Mouse (Mus musculus): ENCODE measurements around the gene Olfr1230.

The Olfr1230 gene

GRCm38 (mm10) chr2:89297168-89297567 is at the start of gene Olfr1230:
Olfr1230 (minus strand) TSS chr2:89297268.
- no peak for DNase-seq

GRCm38 (mm10) chr2:89342298-89342697 is 45.2 kb upstream of the Olfr1230 start, which contains the start of gene Olfr1233:
Olfr1233 (minus strand) TSS chr2:89342398.
- DNase-seq = no peak

- no peak for DNase-seq
These were observed 32.5 kb upstream of the Olfr1230 start, which contains the start of gene Olfr1232 for GRCm38 (mm10) chr2:89329575-89329974. Olfr1232 (minus strand) TSS chr2:89329675.

- DNase-seq = no peak
These were observed 9.9 kb upstream of the Olfr1230 start, which contains the start of gene Olfr1231 for GRCm38 (mm10) chr2:89306974-89307373. Olfr1231 (minus strand) TSS chr2:89307074.

GRCm38 (mm10) chr2:89287914-89288313 is 9.2 kb downstream of the Olfr1230 start, which contains the start of gene Olfr1229:
Olfr1229 (minus strand) TSS chr2:89288014.
- no peak for DNase-seq

- DNase-seq = no peak
These were observed 43.1 kb downstream of the Olfr1230 start, which contains the start of gene Olfr1228 for GRCm38 (mm10) chr2:89253962-89254361. Olfr1228 (minus strand) TSS chr2:89254062.

Measured in lung, postnatal 10 days (tissue).